Mouse (Mus musculus): ENCODE measurements around the gene Stom.

DNA sequence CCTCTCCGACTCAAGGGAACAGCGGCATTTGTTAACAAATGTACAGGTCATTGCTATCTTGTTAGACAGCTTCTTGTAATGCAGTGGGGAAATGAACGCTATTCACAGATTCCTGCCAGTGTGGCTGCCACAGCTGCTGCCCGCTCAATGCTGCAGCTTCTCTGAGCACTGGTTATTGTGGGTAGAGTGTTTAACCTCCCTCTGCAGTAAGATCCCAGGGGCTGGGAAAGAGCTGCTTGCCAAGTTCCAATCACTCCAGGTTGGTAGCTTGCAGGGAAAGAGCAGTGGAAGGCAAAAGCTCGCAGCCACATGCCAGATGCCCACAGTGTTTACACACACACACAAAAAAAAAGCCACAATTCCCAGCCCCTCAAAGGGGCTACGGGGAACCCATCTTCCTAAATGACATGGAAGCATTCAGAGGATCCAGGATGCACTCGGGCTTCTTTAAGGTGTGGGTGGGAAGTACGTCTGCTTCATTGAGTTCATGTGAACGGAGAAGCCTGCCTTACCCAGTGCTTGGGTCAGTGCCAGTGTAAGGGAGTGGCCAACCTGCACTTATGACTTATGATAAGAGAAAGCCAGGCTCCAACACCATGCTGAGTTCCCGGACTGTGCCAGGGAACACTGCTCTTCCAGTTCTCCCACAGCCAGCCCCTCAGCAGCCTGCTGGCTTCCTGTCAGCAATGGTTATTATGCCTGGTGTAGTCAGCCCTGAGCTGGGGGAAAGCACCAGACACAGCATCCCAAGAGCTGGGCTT lies 14.2 kb downstream of the Stom start:
- TF ChIP-seq MAFK (IDR thresholded peaks at IDR 0.05; ENCODE audit: insufficient read depth, low read depth, low read length) (no peak), CHD2 (IDR thresholded peaks at IDR 0.05; ENCODE audit: low read depth, low read length) (no peak), ZNF384 (IDR thresholded peaks at IDR 0.05; ENCODE audit: low read depth, low read length) (no peak)
